Comparison of ENCODE assay signal across 26 mouse cellular contexts in the genomic region with DNA sequence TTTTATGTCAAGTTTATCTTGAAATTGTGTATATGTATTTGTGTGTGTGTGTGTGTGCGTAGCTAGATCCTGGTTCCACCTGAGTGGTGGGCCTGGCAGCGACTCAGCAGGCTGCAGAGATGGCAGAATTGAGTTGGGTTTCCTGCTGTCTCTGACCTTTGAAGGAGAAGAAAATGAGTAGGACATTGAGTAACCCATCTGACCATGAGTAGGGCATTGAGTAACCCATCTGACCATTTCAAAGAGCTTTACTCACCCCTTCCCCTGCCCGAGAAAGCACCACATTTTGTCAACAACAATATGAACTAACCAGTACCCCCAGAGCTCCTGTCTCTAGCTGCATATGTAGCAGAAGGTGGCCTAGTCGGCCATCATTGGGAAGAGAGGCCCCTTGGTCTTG.
A peak's percentile ranks its signal among the peaks of the same experiment; 100 is the strongest.
DNase-seq lines count a peak whose midpoint lies in the region; ATAC-seq and TF ChIP-seq lines count a peak whose summit lies in the region.
"Had no signal": no experiment of that assay in that cellular context is flagged by ENCODE, and none has a peak within 500 bp of the region (broad histone marks: within the 10 kb centered on the region; RNA-seq: fewer than 3 reads in every experiment).

No protein-coding gene starts in this region.

- no peak for TF ChIP-seq POLR2A in embryonic fibroblast, embryonic 13.5 days (IDR thresholded peaks at IDR 0.05; ENCODE audit: low read depth, low read length)

- H3K9ac ChIP-seq in liver, postnatal 0 days (replicated peaks) = no peak overlapping the region
- H3K9ac ChIP-seq in liver, embryonic 11.5 days (ENCODE audit: low read depth, low read length) = no peak overlapping the region
- no peak overlapping the region for H3K9ac ChIP-seq in midbrain, embryonic 11.5 days (ENCODE audit: low read length)
- H3K9ac ChIP-seq: embryonic facial prominence, embryonic 12.5 days; forebrain, embryonic 15.5 days; heart, embryonic 15.5 days; intestine, embryonic 15.5 days; lung, embryonic 15.5 days; midbrain, embryonic 15.5 days; neural tube, embryonic 13.5 days had no signal

- H3K27ac ChIP-seq in liver, postnatal 0 days (ENCODE audit: low read depth) = peak overlapping the region; percentile 35; the same call in 1 of the 2 replicates
- H3K27ac ChIP-seq in liver, embryonic 11.5 days (ENCODE audit: low read depth, low read length) = no peak overlapping the region
- peak overlapping the region; percentile 42; the same call in 1 of the 2 replicates for H3K27ac ChIP-seq in embryonic fibroblast, embryonic 13.5 days (ENCODE audit: insufficient read depth, low read length)
- no peak overlapping the region for H3K27ac ChIP-seq in midbrain, embryonic 11.5 days (ENCODE audit: low read depth, low read length)
- H3K27ac ChIP-seq: embryonic facial prominence, embryonic 12.5 days; forebrain, embryonic 10.5 days; forebrain, embryonic 15.5 days; heart, embryonic 10.5 days; heart, embryonic 15.5 days; hindbrain, postnatal 0 days; intestine, embryonic 15.5 days; lung, embryonic 15.5 days; midbrain, embryonic 15.5 days; neural tube, embryonic 13.5 days had no signal

- DNase-seq in adrenal gland, adult 8-10 months = peak; percentile 13
- DNase-seq in adrenal gland, postnatal 25 days = no peak
- no peak for DNase-seq in liver, postnatal 0 days
- no peak for DNase-seq in liver, embryonic 11.5 days (ENCODE audit: low spot score)
- no peak for DNase-seq in frontal cortex, postnatal 36 days (ENCODE audit: low spot score in 2 of 2)
- DNase-seq in midbrain, embryonic 11.5 days (ENCODE audit: low spot score, missing footprints) = no peak
- DNase-seq: cerebellum, adult 8-10 months; cerebellum, postnatal 25 days; gastrocnemius, postnatal 10 days; kidney, postnatal 10 days; layer of hippocampus, postnatal 36 days; thymus, adult 2 months; thymus, postnatal 36 days had no signal

- H3K9me3 ChIP-seq in liver, postnatal 0 days (ENCODE audit: low read length) = no peaks in the 10 kb centered on the region
- H3K9me3 ChIP-seq in liver, embryonic 11.5 days (ENCODE audit: control insufficient read depth, low read length) = no peaks in the 10 kb centered on the region
- H3K9me3 ChIP-seq in midbrain, embryonic 11.5 days (ENCODE audit: control insufficient read depth, low read length) = no peaks in the 10 kb centered on the region
- H3K9me3 ChIP-seq: embryonic facial prominence, embryonic 12.5 days; forebrain, embryonic 10.5 days; forebrain, embryonic 15.5 days; heart, embryonic 10.5 days; heart, embryonic 15.5 days; intestine, embryonic 15.5 days; lung, embryonic 15.5 days; midbrain, embryonic 15.5 days; neural tube, embryonic 13.5 days had no signal

- no peaks in the 10 kb centered on the region; the same call in 1 of the 2 replicates for H3K4me1 ChIP-seq in liver, postnatal 0 days (ENCODE audit: insufficient read depth)
- 0 out of 2 replicates have a peak, but pooled peaks cover under 1% of the 10 kb centered on the region for H3K4me1 ChIP-seq in liver, embryonic 11.5 days (replicated peaks; ENCODE audit: control insufficient read depth, insufficient read depth, low read length)
- H3K4me1 ChIP-seq in embryonic fibroblast, embryonic 13.5 days (ENCODE audit: control insufficient read depth, insufficient read depth, low read length) = peaks cover 4% of the 10 kb centered on the region; the same call in 1 of the 2 replicates
- no peaks in the 10 kb centered on the region for H3K4me1 ChIP-seq in midbrain, embryonic 11.5 days (ENCODE audit: control insufficient read depth, insufficient read depth, low read length)
- H3K4me1 ChIP-seq: embryonic facial prominence, embryonic 12.5 days; forebrain, embryonic 10.5 days; forebrain, embryonic 15.5 days; heart, embryonic 10.5 days; heart, embryonic 15.5 days; intestine, embryonic 15.5 days; lung, embryonic 15.5 days; midbrain, embryonic 15.5 days; neural tube, embryonic 13.5 days had no signal

- no peak for TF ChIP-seq CTCF in liver, postnatal 0 days (IDR thresholded peaks at IDR 0.05; ENCODE audit: low read depth)
- TF ChIP-seq CTCF in embryonic fibroblast, embryonic 13.5 days (IDR thresholded peaks at IDR 0.05; ENCODE audit: borderline replicate concordance, insufficient read depth, low read length) = no peak

- TF ChIP-seq EP300 in liver, postnatal 0 days (IDR thresholded peaks at IDR 0.05; ENCODE audit: low read depth) = no peak

- H3K27me3 ChIP-seq in liver, postnatal 0 days (ENCODE audit: insufficient read depth, low read length) = no peaks in the 10 kb centered on the region
- no peaks in the 10 kb centered on the region for H3K27me3 ChIP-seq in liver, embryonic 11.5 days (replicated peaks; ENCODE audit: control insufficient read depth, insufficient read depth, low read length)
- H3K27me3 ChIP-seq in midbrain, embryonic 11.5 days (ENCODE audit: control insufficient read depth, insufficient read depth, low read length) = no peaks in the 10 kb centered on the region
- H3K27me3 ChIP-seq: embryonic facial prominence, embryonic 12.5 days; forebrain, embryonic 15.5 days; heart, embryonic 15.5 days; intestine, embryonic 15.5 days; lung, embryonic 15.5 days; midbrain, embryonic 15.5 days; neural tube, embryonic 13.5 days; Patski had no signal

- H3K4me2 ChIP-seq in liver, postnatal 0 days (ENCODE audit: low read depth, low read length) = no peak overlapping the region
- H3K4me2 ChIP-seq in liver, embryonic 11.5 days = no peak overlapping the region
- no peak overlapping the region for H3K4me2 ChIP-seq in midbrain, embryonic 11.5 days
- H3K4me2 ChIP-seq: embryonic facial prominence, embryonic 12.5 days; forebrain, embryonic 15.5 days; heart, embryonic 15.5 days; intestine, embryonic 15.5 days; lung, embryonic 15.5 days; midbrain, embryonic 15.5 days; neural tube, embryonic 13.5 days had no signal

- WGBS in liver, postnatal 0 days (ENCODE audit: insufficient replicate concordance) = 71% methylated on average over 4 of the region's 4 CpGs
- WGBS in liver, embryonic 11.5 days = 74% methylated on average over 4 of the region's 4 CpGs
- 88% methylated on average over 4 of the region's 4 CpGs for WGBS in midbrain, embryonic 11.5 days

- no peak overlapping the region for H3K4me3 ChIP-seq in liver, postnatal 0 days (ENCODE audit: low read depth, low read length)
- H3K4me3 ChIP-seq in liver, embryonic 11.5 days (ENCODE audit: low read depth, low read length) = no peak overlapping the region
- H3K4me3 ChIP-seq in embryonic fibroblast, embryonic 13.5 days (ENCODE audit: insufficient read depth, low read length) = no peak overlapping the region
- H3K4me3 ChIP-seq in midbrain, embryonic 11.5 days (ENCODE audit: low read depth, low read length) = no peak overlapping the region
- H3K4me3 ChIP-seq: embryonic facial prominence, embryonic 12.5 days; forebrain, embryonic 10.5 days; forebrain, embryonic 15.5 days; heart, embryonic 10.5 days; heart, embryonic 15.5 days; intestine, embryonic 15.5 days; lung, embryonic 15.5 days; midbrain, embryonic 15.5 days; neural tube, embryonic 13.5 days had no signal

- peak; percentile 27 for ATAC-seq in liver, postnatal 0 days
- ATAC-seq in liver, embryonic 11.5 days (replicated peaks; ENCODE audit: low FRiP score) = no peak
- ATAC-seq in monocyte, adult 5-6 weeks (replicated peaks; ENCODE audit: insufficient number of reproducible peaks, low FRiP score, low TSS enrichment, poor library complexity, severe bottlenecking) = 0 out of 2 replicates have a peak, but pooled peaks have one; percentile 13
- no peak for ATAC-seq in midbrain, embryonic 11.5 days (ENCODE audit: low FRiP score)
- ATAC-seq: forebrain, embryonic 15.5 days; hindbrain, postnatal 0 days; midbrain, embryonic 15.5 days; Patski had no signal

- no peaks in the 10 kb centered on the region for H3K36me3 ChIP-seq in liver, postnatal 0 days (replicated peaks; ENCODE audit: insufficient read depth, low read length)
- H3K36me3 ChIP-seq in liver, embryonic 11.5 days (ENCODE audit: control insufficient read depth, insufficient read depth, low read length) = no peaks in the 10 kb centered on the region
- no peaks in the 10 kb centered on the region for H3K36me3 ChIP-seq in midbrain, embryonic 11.5 days (ENCODE audit: control insufficient read depth, insufficient read depth, low read length)
- H3K36me3 ChIP-seq: embryonic facial prominence, embryonic 12.5 days; forebrain, embryonic 10.5 days; forebrain, embryonic 15.5 days; heart, embryonic 10.5 days; heart, embryonic 15.5 days; intestine, embryonic 15.5 days; lung, embryonic 15.5 days; midbrain, embryonic 15.5 days; neural tube, embryonic 13.5 days had no signal

Comparison
In these comparisons a context has a peak if more than half of its experiments do, and no peak if none do; other contexts are left out.
1. ATAC-seq: peak in liver, postnatal 0 days (single experiment) and monocyte, adult 5-6 weeks (single experiment); none in liver, embryonic 11.5 days (single experiment) and midbrain, embryonic 11.5 days (single experiment).
2. H3K27ac ChIP-seq: peak in liver, postnatal 0 days (single experiment) and embryonic fibroblast, embryonic 13.5 days (single experiment); none in liver, embryonic 11.5 days (single experiment) and midbrain, embryonic 11.5 days (single experiment).